Mouse (Mus musculus) kidney, embryonic 15.5 days (tissue): ENCODE results near the gene Ndufa5. TPM values are rescaled to one million over a fixed set of nuclear protein-coding genes. Genes with fewer than 3 reads are reported as not detected.
A peak's percentile ranks its signal among the peaks of the same experiment; 100 is the strongest.

ENCODE experiments used
- ATAC-seq: fragments of 200-750 bp; cut with Nextera tagmentation; replicated peaks from 2 replicates; pipeline ENCODE4 v1.8.0; 2017; ENCODE audit warnings: moderate TSS enrichment; ENCODE audit not compliant: low FRiP score
- H3K27ac ChIP-seq: fragments of 300-500 bp; sonication (generic); 2 replicates; pipeline ENCODE4 v1.5.1; 2015; ENCODE audit warnings: mild to moderate bottlenecking, inconsistent platforms
- H3K27me3 ChIP-seq: fragments of 300-500 bp; sonication (generic); 2 replicates; pipeline ENCODE4 v1.6.1; 2015; ENCODE audit warnings: inconsistent platforms
- H3K36me3 ChIP-seq: fragments of 300-500 bp; sonication (generic); 2 replicates; pipeline ENCODE4 v1.6.1; 2015; ENCODE audit warnings: inconsistent platforms
- H3K4me1 ChIP-seq: fragments of 300-500 bp; sonication (generic); 2 replicates; pipeline ENCODE4 v1.6.1; 2015; ENCODE audit warnings: inconsistent platforms
- H3K4me2 ChIP-seq: fragments of 300-500 bp; sonication (generic); 2 replicates; pipeline ENCODE4 v1.6.1; 2015; ENCODE audit warnings: moderate library complexity, mild to moderate bottlenecking, inconsistent platforms
- H3K4me3 ChIP-seq: fragments of 300-500 bp; sonication (generic); replicated peaks from 2 replicates; pipeline ENCODE4 v1.5.1; 2015; ENCODE audit warnings: mild to moderate bottlenecking, inconsistent platforms
- H3K9ac ChIP-seq: fragments of 300-500 bp; sonication (generic); 2 replicates; pipeline ENCODE4 v1.6.1; 2015; ENCODE audit warnings: mild to moderate bottlenecking, inconsistent platforms
- H3K9me3 ChIP-seq: fragments of 300-500 bp; sonication (generic); replicated peaks from 2 replicates; pipeline ENCODE4 v1.6.1; 2016; ENCODE audit warnings: inconsistent platforms
- WGBS: fragments of 180-500 bp; shearing (Covaris S2); methylation state at CpG from one replicate; pipeline ENCODE4 v1.1.7; 2015; ENCODE audit warnings: mixed read lengths; 5-methylcytosine and 5-hydroxymethylcytosine counted together
- polyA plus RNA-seq: library from polyadenylated mRNA; unstranded; fragments of >200 nt; fragmentation: Nextera tagmentation; extraction: Ambion mirVana; gene quantifications from 2 replicates; pipeline ENCODE4 v1.2.1, GENCODE M21; 2015

The Ndufa5 gene
- polyA plus RNA-seq, 1 experiment from 2014 or later, result 377 TPM

GRCm38 (mm10) chr6:24514552-24515284, 13.1 kb downstream of the Ndufa5 start, which contains the start of gene Iqub:
Gene Iqub, minus strand, starts transcription at chr6:24515067.
- Histone ChIP-seq H3K9ac (no peak within 1 kb of the TSS), H3K27ac (no peak within 1 kb of the TSS; the same call in 1 of the 2 replicates), H3K4me3 (no peak within 1 kb of the TSS), H3K4me1 (peaks cover 6% of the 10 kb centered on the region), H3K9me3 (no peaks in the 10 kb centered on the region), H3K4me2 (peak within 1 kb of the TSS; percentile 25), H3K27me3 (no peaks in the 10 kb centered on the region), H3K36me3 (peaks cover 20% of the 10 kb centered on the region)
- ATAC-seq, result peak; percentile 86
- 25% methylated on average over 13 of the region's 13 CpGs for WGBS

GRCm38 (mm10) chr6:24504141-24504540, 23.7 kb downstream of the Ndufa5 start:
- no peak for ATAC-seq
- H3K4me1 ChIP-seq, result no peaks in the 10 kb centered on the region
- no peak overlapping the region for H3K27ac ChIP-seq
- H3K4me3 ChIP-seq, result no peak overlapping the region
- no peaks in the 10 kb centered on the region for H3K27me3 ChIP-seq
- no peaks in the 10 kb centered on the region for H3K36me3 ChIP-seq
- H3K4me2 ChIP-seq, result no peak overlapping the region
- 76% methylated on average over 2 of the region's 2 CpGs for WGBS
- no peaks in the 10 kb centered on the region for H3K9me3 ChIP-seq
- H3K9ac ChIP-seq, result no peak overlapping the region

- WGBS, result 4% methylated on average over 1 of the region's 1 CpGs
- Histone ChIP-seq H3K4me2 (no peak overlapping the region), H3K9ac (no peak overlapping the region), H3K27me3 (no peaks in the 10 kb centered on the region), H3K27ac (no peak overlapping the region), H3K36me3 (no peaks in the 10 kb centered on the region), H3K4me3 (no peak overlapping the region), H3K9me3 (no peaks in the 10 kb centered on the region), H3K4me1 (no peaks in the 10 kb centered on the region)
- ATAC-seq, result no peak
These were observed 37.5 kb downstream of the Ndufa5 start for GRCm38 (mm10) chr6:24490341-24490740.

DNA sequence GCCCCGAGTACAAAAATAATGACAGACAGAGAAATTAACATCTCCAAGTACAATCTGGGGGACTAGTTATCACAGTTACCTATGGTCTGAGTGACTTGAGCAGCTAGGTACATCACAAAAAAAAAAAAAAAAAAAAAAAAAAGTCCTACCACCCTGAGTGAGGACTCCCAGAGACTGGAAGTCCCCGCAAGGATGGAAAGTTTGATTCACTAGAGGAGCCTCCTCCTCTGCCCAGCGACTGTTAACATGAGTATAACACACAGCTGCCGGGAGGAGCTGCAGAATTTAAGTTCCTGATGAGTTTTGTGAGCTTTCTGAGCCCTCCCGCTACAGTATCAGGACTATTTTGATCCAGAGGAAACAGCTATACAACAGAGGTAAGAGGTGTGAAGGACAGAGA, 41.3 kb downstream of the Ndufa5 start:
- no peak overlapping the region for H3K4me2 ChIP-seq
- no peaks in the 10 kb centered on the region for H3K9me3 ChIP-seq
- no peak overlapping the region for H3K27ac ChIP-seq
- H3K9ac ChIP-seq, result no peak overlapping the region
- no peak for ATAC-seq
- 78% methylated on average over 5 of the region's 5 CpGs for WGBS
- no peaks in the 10 kb centered on the region for H3K4me1 ChIP-seq
- H3K4me3 ChIP-seq, result no peak overlapping the region
- H3K36me3 ChIP-seq, result no peaks in the 10 kb centered on the region
- H3K27me3 ChIP-seq, result no peaks in the 10 kb centered on the region

DNA sequence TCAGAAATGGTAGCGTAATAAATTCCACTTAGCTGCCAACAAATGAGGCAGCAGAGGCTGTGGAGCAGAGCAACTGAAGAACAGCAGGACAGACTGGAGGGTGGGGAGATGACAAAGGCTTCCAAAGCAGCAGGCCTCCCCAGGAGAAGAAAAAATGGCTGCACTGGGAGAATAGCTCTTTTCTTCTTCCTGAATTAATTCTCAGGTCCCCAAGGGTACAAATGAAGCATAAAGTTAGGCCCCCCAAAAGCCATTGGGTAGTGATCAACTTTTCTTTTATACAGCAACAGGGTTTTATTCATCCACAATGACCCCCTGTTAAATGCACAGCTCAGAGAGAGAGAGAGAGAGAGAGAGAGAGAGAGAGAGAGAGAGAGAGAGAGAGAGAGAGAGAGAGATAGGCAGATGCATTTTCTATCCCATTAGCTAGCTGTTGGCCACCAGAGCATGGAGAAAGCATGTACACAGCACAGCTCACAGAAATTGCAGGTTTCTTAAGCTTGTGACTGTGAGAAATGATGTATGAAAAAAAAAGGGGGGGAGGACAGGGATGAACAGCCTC, 57.2 kb downstream of the Ndufa5 start:
- no peaks in the 10 kb centered on the region for H3K9me3 ChIP-seq
- no peak overlapping the region for H3K27ac ChIP-seq
- H3K27me3 ChIP-seq, result no peaks in the 10 kb centered on the region
- ATAC-seq, result no peak
- no peaks in the 10 kb centered on the region for H3K36me3 ChIP-seq
- no peak overlapping the region for H3K9ac ChIP-seq
- no peaks in the 10 kb centered on the region for H3K4me1 ChIP-seq
- WGBS, result 85% methylated on average over 1 of the region's 1 CpGs
- H3K4me3 ChIP-seq, result no peak overlapping the region
- no peak overlapping the region for H3K4me2 ChIP-seq

DNA sequence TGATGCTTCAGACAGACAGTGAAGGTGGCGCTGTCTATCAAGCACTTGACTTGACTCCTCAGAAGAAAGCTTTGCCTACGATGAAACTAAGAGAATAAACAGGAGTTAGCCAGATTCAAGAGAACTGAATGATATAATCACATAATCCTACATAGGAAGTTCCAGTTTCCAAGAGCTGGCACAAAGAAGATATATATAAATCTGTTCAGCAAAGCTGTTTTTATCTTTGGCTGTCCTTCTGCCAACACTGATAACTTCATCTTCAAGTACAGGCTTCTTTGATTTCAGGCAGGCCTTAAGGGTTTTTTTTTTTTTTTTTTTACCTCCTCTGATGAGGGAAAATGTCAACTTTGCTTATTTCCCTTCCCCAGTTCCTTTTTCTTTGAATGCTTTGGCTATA, 57.7 kb downstream of the Ndufa5 start:
- H3K27ac ChIP-seq, result no peak overlapping the region
- 89% methylated on average over 2 of the region's 2 CpGs for WGBS
- no peak overlapping the region for H3K4me2 ChIP-seq
- H3K4me1 ChIP-seq, result no peaks in the 10 kb centered on the region
- H3K27me3 ChIP-seq, result no peaks in the 10 kb centered on the region
- no peaks in the 10 kb centered on the region for H3K9me3 ChIP-seq
- no peak for ATAC-seq
- H3K36me3 ChIP-seq, result no peaks in the 10 kb centered on the region
- no peak overlapping the region for H3K4me3 ChIP-seq
- no peak overlapping the region for H3K9ac ChIP-seq

Other genes with a start within 250 kb of the Ndufa5 start
- gene Iqub, start 12.9 kb downstream of the Ndufa5 start, polyA plus RNA-seq, result 0.05 and 0.12 TPM in 2 replicates
- 0.18 and 0.45 TPM in 2 replicates for gene Asb15, start 131 bp upstream of the Ndufa5 start, polyA plus RNA-seq
- gene Lmod2, start 69.7 kb upstream of the Ndufa5 start, polyA plus RNA-seq, result 0.17 and 0.55 TPM in 2 replicates
- gene Wasl, start 137.0 kb upstream of the Ndufa5 start, polyA plus RNA-seq, result 77.7 and 87.6 TPM in 2 replicates
- not detected in 2 replicates for gene Hyal6, start 205.2 kb upstream of the Ndufa5 start, polyA plus RNA-seq
- gene Hyal4, start 220.3 kb upstream of the Ndufa5 start, polyA plus RNA-seq, result not detected in 2 replicates